Mouse (Mus musculus) adrenal gland, postnatal 25 days (tissue): ENCODE data around the gene Olfr272. TPM values are rescaled to one million over a fixed set of nuclear protein-coding genes. Genes with fewer than 3 reads are reported as not detected.
A peak's percentile ranks its signal among the peaks of the same experiment; 100 is the strongest.

Experiments
- DNase-seq: peaks from one replicate; pipeline ENCODE4 v3.0.0; 2021; ENCODE audit warnings: mixed read lengths
- long read RNA-seq: library from polyadenylated mRNA; stranded (forward); transcript quantifications from one replicate; pipeline ENCODE4 v2.0.0, GENCODE M21; 2021
- total RNA-seq: library from RNA; stranded (reverse); gene quantifications from 2 replicates; pipeline ENCODE4 v1.2.3, GENCODE M21; 2021

Gene Olfr272
- total RNA-seq: not detected in 2 replicates
- long read RNA-seq: 0 reads

DNA sequence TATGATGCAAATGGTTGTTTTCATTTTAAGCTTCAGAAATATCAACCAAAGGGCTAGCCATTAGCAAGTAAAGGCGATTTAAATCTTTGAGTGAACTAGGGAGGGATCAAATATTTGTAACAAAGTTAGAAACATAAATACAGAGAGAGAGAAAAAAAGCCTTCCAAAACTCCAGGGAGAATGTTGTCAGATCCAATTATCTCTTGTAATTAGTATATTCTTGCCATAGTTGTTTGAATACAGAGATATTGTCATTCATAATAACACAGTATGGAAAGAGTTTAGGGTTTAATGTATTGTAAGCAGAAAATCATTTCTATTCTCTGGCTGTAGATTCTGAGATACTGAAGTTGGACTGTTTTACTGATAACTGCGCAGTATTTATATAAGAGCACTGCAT is at the start of gene Olfr272:
Gene Olfr272, minus strand, starts transcription at position 101 of the 400 bp plus-strand sequence.
- no peak for DNase-seq

DNA sequence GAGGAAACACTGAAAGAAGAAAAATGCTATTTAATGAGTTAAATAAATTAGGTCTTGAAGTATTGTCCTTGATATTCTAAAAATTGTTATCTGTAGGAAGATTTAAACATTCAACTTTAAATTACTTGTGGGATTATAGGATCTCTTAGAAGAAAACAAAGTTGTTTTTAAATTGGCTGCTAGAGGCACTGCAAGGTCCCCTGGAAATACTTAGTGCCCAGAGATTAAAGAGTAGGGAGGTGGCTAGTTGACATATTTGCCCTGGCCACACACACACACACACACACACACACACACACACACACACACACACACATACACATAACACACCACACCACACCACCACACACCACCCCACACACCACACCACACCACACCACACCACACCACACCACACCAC is 45.3 kb upstream of the Olfr272 start, which contains the start of gene Olfr270:
Gene Olfr270, plus strand, starts transcription at position 301 of the 400 bp plus-strand sequence.
- DNase-seq: no peak

DNA sequence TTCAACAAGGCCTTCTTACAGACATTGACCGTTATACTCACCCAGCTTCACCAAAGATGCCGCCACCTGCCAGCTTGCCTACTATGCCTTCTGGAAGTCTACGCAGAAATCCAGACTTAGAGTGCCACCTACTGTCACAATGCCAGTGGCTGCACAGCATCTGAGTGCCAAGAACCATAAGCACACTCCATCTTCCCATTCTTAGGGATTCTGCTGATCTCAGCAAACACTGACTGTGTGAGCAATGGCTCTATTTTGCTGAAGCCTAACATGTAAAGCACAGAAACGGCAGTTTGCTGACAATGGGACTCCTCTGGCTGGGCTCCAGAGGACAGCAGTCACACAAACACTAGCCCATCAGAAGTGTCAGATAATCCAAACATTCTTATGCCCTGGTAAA is 39.7 kb upstream of the Olfr272 start:
- DNase-seq: peak; percentile 13

DNA sequence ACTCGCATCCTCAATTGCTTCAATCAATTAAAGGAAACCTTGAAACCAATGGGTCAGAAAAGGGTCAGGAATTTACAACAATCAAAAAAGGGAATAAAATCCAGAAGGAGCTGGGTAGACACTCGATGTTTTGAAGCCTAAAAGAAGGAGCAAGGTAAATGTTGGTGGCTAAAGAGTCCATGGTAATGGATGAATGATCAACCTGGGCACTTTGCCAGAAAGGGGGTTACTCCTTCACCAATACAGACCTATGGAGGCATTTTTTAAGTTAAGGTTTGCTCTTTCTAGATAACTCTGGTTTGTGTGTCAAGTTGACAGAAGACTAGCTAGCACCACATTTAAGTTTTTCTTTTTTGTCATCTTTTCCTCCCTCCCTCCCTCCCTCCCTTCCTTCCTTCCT is 30.0 kb upstream of the Olfr272 start:
- no peak for DNase-seq

GRCm38 (mm10) chr4:52946665-52947064 is 27.7 kb upstream of the Olfr272 start:
- no peak for DNase-seq

DNA sequence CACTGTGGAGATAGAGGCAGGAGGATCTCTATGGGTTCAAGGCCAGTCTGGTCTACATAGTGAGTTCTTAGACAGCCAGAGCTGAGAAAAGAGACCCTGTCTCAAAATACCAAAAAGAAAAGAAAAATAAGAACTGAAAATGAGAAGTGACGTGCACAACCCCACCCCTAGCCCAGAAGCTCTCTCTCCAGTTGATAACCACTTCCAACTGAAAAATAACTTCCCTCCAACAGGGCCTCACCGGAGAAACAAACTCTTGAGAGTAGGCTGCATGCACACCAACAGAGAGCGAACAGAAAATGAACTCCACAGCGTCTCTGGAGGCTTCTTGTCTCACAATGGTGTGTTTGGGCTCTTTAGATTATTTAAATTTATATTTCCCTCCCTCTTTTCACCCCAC is 11.5 kb upstream of the Olfr272 start:
- no peak for DNase-seq

DNA sequence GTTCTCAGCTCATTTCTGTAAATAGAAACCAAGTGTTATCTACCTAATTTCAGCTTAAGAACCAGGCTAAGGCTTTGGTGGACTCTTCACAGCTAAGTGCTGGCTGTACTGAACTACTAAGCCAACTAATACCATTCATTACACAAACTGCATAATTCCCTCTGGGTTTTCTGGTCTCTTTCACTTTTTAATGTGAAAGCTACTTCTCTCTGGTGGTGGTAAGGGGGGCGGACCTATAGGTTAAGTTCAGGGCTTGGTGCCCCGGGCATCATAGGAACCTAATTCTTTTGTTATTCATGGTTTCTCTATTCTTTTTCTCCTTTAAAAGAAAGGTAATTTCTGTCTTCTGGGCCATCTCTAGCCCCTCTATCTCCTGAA is 1.7 kb downstream of the Olfr272 start:
- no peak for DNase-seq

GRCm38 (mm10) chr4:52916659-52917310 is 2.2 kb downstream of the Olfr272 start:
- no peak for DNase-seq

DNA sequence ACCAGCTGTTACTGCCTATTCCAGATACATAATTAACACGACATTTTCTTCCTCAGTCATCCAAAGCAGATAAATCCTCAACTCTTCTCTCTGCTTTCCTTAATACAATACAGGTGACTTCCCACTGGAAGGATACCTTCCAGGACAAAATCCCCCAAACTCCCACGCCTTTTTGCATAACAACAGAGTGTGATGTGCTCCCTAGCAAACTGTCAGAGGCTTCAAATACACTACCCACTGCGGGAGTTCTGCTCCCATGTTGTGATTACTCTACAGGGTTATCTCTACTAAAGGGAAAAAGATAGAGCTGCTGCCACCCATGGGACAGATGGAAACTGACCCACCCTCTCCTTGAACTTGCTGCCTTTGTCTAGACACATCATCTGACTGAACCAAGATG is 6.6 kb downstream of the Olfr272 start:
- DNase-seq: no peak

GRCm38 (mm10) chr4:52909542-52909941 is 9.4 kb downstream of the Olfr272 start:
- DNase-seq: no peak

- no peak for DNase-seq
Measured at GRCm38 (mm10) chr4:52864156-52864555, 54.8 kb downstream of the Olfr272 start.

Other genes with a start within 250 kb of the Olfr272 start
- gene Olfr275, start 104.6 kb downstream of the Olfr272 start, total RNA-seq: not detected in 2 replicates
- not detected in 2 replicates for gene Olfr273, start 59.9 kb downstream of the Olfr272 start, total RNA-seq
- not detected in 2 replicates for gene Olfr270, start 45.4 kb upstream of the Olfr272 start, total RNA-seq
- not detected in 2 replicates for gene Nipsnap3a, start 70.1 kb upstream of the Olfr272 start, total RNA-seq
- 46.5 and 46.8 TPM in 2 replicates for gene Nipsnap3b, start 92.7 kb upstream of the Olfr272 start, total RNA-seq
- gene Abca1, start 240.7 kb upstream of the Olfr272 start, total RNA-seq: 165 and 265 TPM in 2 replicates